Mouse (Mus musculus): ENCODE measurements around the gene 1700010B08Rik.

Gene 1700010B08Rik

DNA sequence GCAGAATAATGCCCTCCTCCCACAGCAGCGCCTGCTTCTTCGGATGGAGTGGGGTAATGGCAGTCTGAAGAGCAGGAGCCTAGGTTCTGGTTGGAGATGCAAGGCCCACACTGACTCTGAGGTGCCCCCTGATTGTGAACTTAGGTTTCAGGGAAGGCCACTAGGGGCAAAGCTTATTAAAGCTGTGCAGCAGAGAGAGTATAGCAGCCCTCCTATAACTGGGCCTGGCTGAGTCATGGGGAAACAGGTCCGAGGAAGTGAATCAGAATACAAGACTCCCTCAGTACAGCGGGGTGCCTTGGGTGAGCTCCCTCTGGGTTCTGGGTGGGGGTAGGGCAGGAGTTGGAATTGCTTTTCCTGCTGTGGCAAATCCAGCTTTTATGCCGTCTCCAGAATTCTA lies 51.4 kb downstream of the 1700010B08Rik start:
- TF ChIP-seq NANOG (IDR thresholded peaks at IDR 0.05; ENCODE audit: borderline replicate concordance, low read length) = no peak
- TF ChIP-seq CTCF (conservative IDR thresholded peaks at IDR 0.05; ENCODE audit: low read length) = peak; percentile 20
- no peaks in the 10 kb centered on the region for H3K9me3 ChIP-seq (ENCODE audit: low read length)
- H3K36me3 ChIP-seq (ENCODE audit: insufficient read depth, low read length) = peaks cover 45% of the 10 kb centered on the region
- H3K27me3 ChIP-seq (ENCODE audit: insufficient read depth, low read length) = no peaks in the 10 kb centered on the region
- H3K4me1 ChIP-seq (replicated peaks; ENCODE audit: low read depth, low read length) = peaks cover 72% of the 10 kb centered on the region
- H3K4me3 ChIP-seq (replicated peaks; ENCODE audit: low read length) = no peak overlapping the region
